Mouse (Mus musculus) hindbrain, embryonic 16.5 days (tissue): ENCODE results near the gene Nckap5l. TPM values are rescaled to one million over a fixed set of nuclear protein-coding genes. Genes with fewer than 3 reads are reported as not detected.

Experiments
- ATAC-seq: fragments of 200-750 bp; cut with Nextera tagmentation; 2 replicates; pipeline ENCODE4 v1.8.0; 2017; ENCODE audit warnings: moderate TSS enrichment, moderate library complexity
- H3K27ac ChIP-seq: fragments of 300-500 bp; sonication (generic); 2 replicates; pipeline ENCODE4 v1.5.1; 2014; ENCODE audit warnings: low read depth, mild to moderate bottlenecking, control low read depth, low read length, moderate library complexity
- H3K27me3 ChIP-seq: fragments of 300-500 bp; sonication (generic); replicated peaks from 2 replicates; pipeline ENCODE4 v1.6.1; 2014; ENCODE audit warnings: low read length; ENCODE audit not compliant: control insufficient read depth, insufficient read depth
- H3K36me3 ChIP-seq: fragments of 300-500 bp; sonication (generic); 2 replicates; pipeline ENCODE4 v1.6.1; 2014; ENCODE audit warnings: mild to moderate bottlenecking, low read length, moderate library complexity, mixed read lengths; ENCODE audit not compliant: control insufficient read depth, insufficient read depth
- H3K4me1 ChIP-seq: fragments of 300-500 bp; sonication (generic); 2 replicates; pipeline ENCODE4 v1.6.1; 2014; ENCODE audit warnings: low read depth, low read length; ENCODE audit not compliant: control insufficient read depth, insufficient read depth
- H3K4me2 ChIP-seq: fragments of 300-500 bp; sonication (generic); 2 replicates; pipeline ENCODE4 v1.6.1; 2014; ENCODE audit warnings: mild to moderate bottlenecking, low read length, control low read depth, moderate library complexity
- H3K4me3 ChIP-seq: fragments of 300-500 bp; sonication (generic); 2 replicates; pipeline ENCODE4 v1.5.1; 2014; ENCODE audit warnings: mild to moderate bottlenecking, low read length, control low read depth, moderate library complexity
- H3K9ac ChIP-seq: fragments of 300-500 bp; sonication (generic); 2 replicates; pipeline ENCODE4 v1.6.1; 2014; ENCODE audit warnings: low read depth, mild to moderate bottlenecking, control low read depth, low read length, moderate library complexity
- H3K9me3 ChIP-seq: fragments of 300-500 bp; sonication (generic); 2 replicates; pipeline ENCODE4 v1.6.1; 2014; ENCODE audit warnings: mild to moderate bottlenecking, low read length, moderate library complexity; ENCODE audit not compliant: control insufficient read depth
- WGBS: fragments of 180-500 bp; shearing (Covaris S2); extraction: QIAGEN DNeasy Blood & Tissue Kit; methylation state at CpG from one replicate; pipeline ENCODE4 v1.1.7; 2014; 5-methylcytosine and 5-hydroxymethylcytosine counted together
- polyA plus RNA-seq: library from polyadenylated mRNA; unstranded; fragments of >200 nt; fragmentation: Nextera tagmentation; extraction: Ambion mirVana; gene quantifications from 2 replicates; pipeline ENCODE4 v1.2.1, GENCODE M21; 2015

Gene Nckap5l
- polyA plus RNA-seq, 1 experiment from 2014 or later: 11.6 TPM

- Histone ChIP-seq H3K27ac (no peak overlapping the region), H3K9me3 (no peaks in the 10 kb centered on the region), H3K4me3 (no peak overlapping the region), H3K4me2 (0 out of 2 replicates have a peak overlapping the region, but pooled peaks have one; percentile 9), H3K36me3 (no peaks in the 10 kb centered on the region), H3K9ac (no peak overlapping the region), H3K27me3 (no peaks in the 10 kb centered on the region), H3K4me1 (peaks cover 4% of the 10 kb centered on the region; the same call in 1 of the 2 replicates)
- no peak for ATAC-seq
- WGBS: 60% methylated on average over 17 of the region's 17 CpGs
Measured at GRCm38 (mm10) chr15:99470971-99471676, 13.6 kb upstream of the Nckap5l start.

- H3K27me3 ChIP-seq: no peaks in the 10 kb centered on the region
- no peak overlapping the region for H3K4me3 ChIP-seq
- no peak overlapping the region for H3K9ac ChIP-seq
- H3K4me2 ChIP-seq: no peak overlapping the region
- peaks cover 4% of the 10 kb centered on the region; the same call in 1 of the 2 replicates for H3K4me1 ChIP-seq
- no peaks in the 10 kb centered on the region for H3K36me3 ChIP-seq
- no peak for ATAC-seq
- no peak overlapping the region for H3K27ac ChIP-seq
- no peaks in the 10 kb centered on the region for H3K9me3 ChIP-seq
- 85% methylated on average over 31 of the region's 31 CpGs for WGBS
Measured at GRCm38 (mm10) chr15:99470224-99470761, 12.7 kb upstream of the Nckap5l start.

- ATAC-seq: no peak
- H3K4me2 ChIP-seq: no peak overlapping the region
- no peak overlapping the region for H3K9ac ChIP-seq
- no peak overlapping the region for H3K27ac ChIP-seq
- no peak overlapping the region for H3K4me3 ChIP-seq
- H3K9me3 ChIP-seq: no peaks in the 10 kb centered on the region
- peaks cover 4% of the 10 kb centered on the region; the same call in 1 of the 2 replicates for H3K4me1 ChIP-seq
- no peaks in the 10 kb centered on the region for H3K36me3 ChIP-seq
- H3K27me3 ChIP-seq: no peaks in the 10 kb centered on the region
- WGBS: 86% methylated on average over 4 of the region's 4 CpGs
Measured at GRCm38 (mm10) chr15:99469736-99470135, 12.2 kb upstream of the Nckap5l start.

- Histone ChIP-seq H3K9me3 (no peaks in the 10 kb centered on the region), H3K4me1 (peaks cover 4% of the 10 kb centered on the region; the same call in 1 of the 2 replicates), H3K4me2 (no peak overlapping the region), H3K27ac (no peak overlapping the region), H3K27me3 (no peaks in the 10 kb centered on the region), H3K36me3 (no peaks in the 10 kb centered on the region), H3K4me3 (no peak overlapping the region), H3K9ac (no peak overlapping the region)
- 0 out of 2 replicates have a peak, but pooled peaks have one; percentile 43 for ATAC-seq
- 41% methylated on average over 3 of the region's 3 CpGs for WGBS
Measured at GRCm38 (mm10) chr15:99469067-99469466, 11.5 kb upstream of the Nckap5l start.

- peaks cover 4% of the 10 kb centered on the region for H3K4me1 ChIP-seq
- no peak overlapping the region for H3K9ac ChIP-seq
- no peak for ATAC-seq
- 75% methylated on average over 13 of the region's 13 CpGs for WGBS
- H3K9me3 ChIP-seq: no peaks in the 10 kb centered on the region
- no peak overlapping the region for H3K4me3 ChIP-seq
- no peaks in the 10 kb centered on the region for H3K36me3 ChIP-seq
- no peak overlapping the region for H3K4me2 ChIP-seq
- H3K27me3 ChIP-seq: no peaks in the 10 kb centered on the region
- H3K27ac ChIP-seq: no peak overlapping the region
Measured at GRCm38 (mm10) chr15:99463194-99463593, 5.6 kb upstream of the Nckap5l start.

- WGBS: 0% methylated on average over 27 of the region's 43 CpGs
- Histone ChIP-seq H3K4me1 (peaks cover 38% of the 10 kb centered on the region), H3K4me2 (peak overlapping the region; percentile 84), H3K4me3 (peak overlapping the region; percentile 70), H3K9me3 (no peaks in the 10 kb centered on the region), H3K27ac (peak overlapping the region; percentile 95), H3K9ac (peak overlapping the region; percentile 77), H3K36me3 (no peaks in the 10 kb centered on the region), H3K27me3 (no peaks in the 10 kb centered on the region)
- ATAC-seq: peak; percentile 77
Measured at GRCm38 (mm10) chr15:99456963-99457605, 464 bp downstream of the Nckap5l start.

GRCm38 (mm10) chr15:99456338-99456962 is 1.1 kb downstream of the Nckap5l start:
- ATAC-seq: peak; percentile 3; the same call in 1 of the 2 replicates
- Histone ChIP-seq H3K4me1 (peaks cover 38% of the 10 kb centered on the region), H3K4me2 (peak overlapping the region; percentile 84), H3K27me3 (no peaks in the 10 kb centered on the region), H3K4me3 (peak overlapping the region; percentile 70), H3K27ac (peak overlapping the region; percentile 95), H3K36me3 (no peaks in the 10 kb centered on the region), H3K9ac (peak overlapping the region; percentile 77), H3K9me3 (no peaks in the 10 kb centered on the region)
- WGBS: 14% methylated on average over 7 of the region's 7 CpGs

- ATAC-seq: no peak
- Histone ChIP-seq H3K36me3 (no peaks in the 10 kb centered on the region), H3K27me3 (no peaks in the 10 kb centered on the region), H3K9me3 (no peaks in the 10 kb centered on the region), H3K4me1 (peaks cover 38% of the 10 kb centered on the region), H3K4me3 (no peak overlapping the region), H3K9ac (no peak overlapping the region), H3K4me2 (peak overlapping the region; percentile 84; the same call in 1 of the 2 replicates), H3K27ac (no peak overlapping the region)
- 77% methylated on average over 3 of the region's 3 CpGs for WGBS
Measured at GRCm38 (mm10) chr15:99455415-99455814, 2.1 kb downstream of the Nckap5l start.
